Mouse (Mus musculus): ENCODE results near the gene Pdss2. TPM values are rescaled to one million over a fixed set of nuclear protein-coding genes. Genes with fewer than 3 reads are reported as not detected.
"Not testable (repeated sequence)": the region's sequence is repeated elsewhere in the genome, so short reads cannot be mapped to it uniquely, and the experiment has no call there.

Pdss2 gene
- total RNA-seq, 2 experiments from 2014 or later: 16.1 to 19.5 TPM

GRCm38 (mm10) chr10:43242215-43242614, 20.9 kb downstream of the Pdss2 start:
- no peak for DNase-seq

GRCm38 (mm10) chr10:43244262-43244806, 23.0 kb downstream of the Pdss2 start:
- no peak for DNase-seq

- DNase-seq: no peak
Measured at GRCm38 (mm10) chr10:43245461-43246200, 24.3 kb downstream of the Pdss2 start.

- no peak for DNase-seq
Measured at GRCm38 (mm10) chr10:43247994-43248393, 26.7 kb downstream of the Pdss2 start.

GRCm38 (mm10) chr10:43252324-43252723, 31.0 kb downstream of the Pdss2 start:
- no peak for DNase-seq

GRCm38 (mm10) chr10:43256965-43257364, 35.7 kb downstream of the Pdss2 start:
- not testable (repeated sequence) for DNase-seq

- not testable (repeated sequence) for DNase-seq
Measured at GRCm38 (mm10) chr10:43257500-43257899, 36.2 kb downstream of the Pdss2 start.

- no peak for DNase-seq
Measured at GRCm38 (mm10) chr10:43271318-43271717, 50.0 kb downstream of the Pdss2 start.

- DNase-seq: no peak
Measured at GRCm38 (mm10) chr10:43272381-43272780, 51.1 kb downstream of the Pdss2 start.

GRCm38 (mm10) chr10:43273057-43273456, 51.8 kb downstream of the Pdss2 start:
- DNase-seq: no peak

GRCm38 (mm10) chr10:43275446-43275845, 54.2 kb downstream of the Pdss2 start:
- no peak for DNase-seq

GRCm38 (mm10) chr10:43276116-43276659, 54.9 kb downstream of the Pdss2 start:
- no peak for DNase-seq

- DNase-seq: no peak
Measured at GRCm38 (mm10) chr10:43277266-43278145, 56.2 kb downstream of the Pdss2 start.

- DNase-seq: no peak
Measured at GRCm38 (mm10) chr10:43279637-43280288, 58.5 kb downstream of the Pdss2 start.

GRCm38 (mm10) chr10:43285541-43285940, 64.3 kb downstream of the Pdss2 start:
- no peak for DNase-seq

- no peak for DNase-seq
Measured at GRCm38 (mm10) chr10:43290638-43291230, 69.4 kb downstream of the Pdss2 start.

- DNase-seq: no peak
Measured at GRCm38 (mm10) chr10:43291333-43291736, 70.0 kb downstream of the Pdss2 start.

- DNase-seq: no peak
Measured at GRCm38 (mm10) chr10:43292454-43292853, 71.2 kb downstream of the Pdss2 start.

GRCm38 (mm10) chr10:43294331-43294730, 73.0 kb downstream of the Pdss2 start:
- DNase-seq: no peak

- no peak for DNase-seq
Measured at GRCm38 (mm10) chr10:43308105-43308810, 87.0 kb downstream of the Pdss2 start.

GRCm38 (mm10) chr10:43310781-43311392, 89.6 kb downstream of the Pdss2 start:
- peak; percentile 45 for DNase-seq

Data from adrenal gland, postnatal 10 days (tissue).